Mouse (Mus musculus) forebrain, embryonic 16.5 days (tissue): ENCODE data around the gene Nudt21. TPM values are rescaled to one million over a fixed set of nuclear protein-coding genes. Genes with fewer than 3 reads are reported as not detected.

ENCODE experiments used
- ATAC-seq: fragments of 200-750 bp; cut with Nextera tagmentation; 2 replicates; pipeline ENCODE4 v1.8.0; 2017; ENCODE audit warnings: mild to moderate bottlenecking, moderate library complexity
- H3K27ac ChIP-seq: fragments of 300-500 bp; sonication (generic); 2 replicates; pipeline ENCODE4 v1.5.1; 2014; ENCODE audit warnings: low read length, control low read depth
- H3K27me3 ChIP-seq: fragments of 300-500 bp; sonication (generic); replicated peaks from 2 replicates; pipeline ENCODE4 v1.6.1; 2014; ENCODE audit warnings: low read length; ENCODE audit not compliant: control insufficient read depth, insufficient read depth
- H3K36me3 ChIP-seq: fragments of 300-500 bp; sonication (generic); 2 replicates; pipeline ENCODE4 v1.6.1; 2014; ENCODE audit not compliant: control insufficient read depth, insufficient read depth
- H3K4me1 ChIP-seq: fragments of 300-500 bp; sonication (generic); replicated peaks from 2 replicates; pipeline ENCODE4 v1.6.1; 2014; ENCODE audit warnings: low read length; ENCODE audit not compliant: control insufficient read depth, insufficient read depth
- H3K4me2 ChIP-seq: fragments of 300-500 bp; sonication (generic); 2 replicates; pipeline ENCODE4 v1.6.1; 2014; ENCODE audit warnings: mild to moderate bottlenecking, low read length, control low read depth
- H3K4me3 ChIP-seq: fragments of 300-500 bp; sonication (generic); replicated peaks from 2 replicates; pipeline ENCODE4 v1.5.1; 2014; ENCODE audit warnings: mild to moderate bottlenecking, low read length, control low read depth
- H3K9ac ChIP-seq: fragments of 300-500 bp; sonication (generic); replicated peaks from 2 replicates; pipeline ENCODE4 v1.6.1; 2014; ENCODE audit warnings: low read depth, low read length, control low read depth
- H3K9me3 ChIP-seq: fragments of 300-500 bp; sonication (generic); 2 replicates; pipeline ENCODE4 v1.6.1; 2016; ENCODE audit warnings: low read length; ENCODE audit not compliant: control insufficient read depth
- WGBS: fragments of 180-500 bp; shearing (Covaris S2); extraction: QIAGEN DNeasy Blood & Tissue Kit; methylation state at CpG from one replicate; pipeline ENCODE4 v1.1.7; 2014; 5-methylcytosine and 5-hydroxymethylcytosine counted together
- polyA plus RNA-seq: library from polyadenylated mRNA; unstranded; fragments of >200 nt; fragmentation: Nextera tagmentation; extraction: Ambion mirVana; gene quantifications from 2 replicates; pipeline ENCODE4 v1.2.1, GENCODE M21; 2015

Gene Nudt21
- polyA plus RNA-seq, 1 experiment from 2014 or later: 116 TPM

GRCm38 (mm10) chr8:93976446-93977211 lies 60.2 kb downstream of the Nudt21 start:
- H3K4me1 ChIP-seq: no peaks in the 10 kb centered on the region
- no peaks in the 10 kb centered on the region for H3K27me3 ChIP-seq
- peaks cover 33% of the 10 kb centered on the region for H3K36me3 ChIP-seq
- H3K4me2 ChIP-seq: no peak overlapping the region
- H3K4me3 ChIP-seq: no peak overlapping the region
- WGBS: 97% methylated on average over 6 of the region's 6 CpGs
- H3K27ac ChIP-seq: no peak overlapping the region
- ATAC-seq: no peak
- no peaks in the 10 kb centered on the region for H3K9me3 ChIP-seq
- H3K9ac ChIP-seq: no peak overlapping the region

- ATAC-seq: no peak
Observed at GRCm38 (mm10) chr8:93975358-93975757, 61.5 kb downstream of the Nudt21 start.

GRCm38 (mm10) chr8:93974602-93975186 lies 62.1 kb downstream of the Nudt21 start:
- ATAC-seq: no peak
- H3K27me3 ChIP-seq: no peaks in the 10 kb centered on the region
- no peak overlapping the region for H3K9ac ChIP-seq
- no peak overlapping the region for H3K4me2 ChIP-seq
- H3K27ac ChIP-seq: no peak overlapping the region
- 90% methylated on average over 11 of the region's 11 CpGs for WGBS
- no peak overlapping the region for H3K4me3 ChIP-seq
- no peaks in the 10 kb centered on the region for H3K4me1 ChIP-seq
- H3K9me3 ChIP-seq: no peaks in the 10 kb centered on the region
- peaks cover 31% of the 10 kb centered on the region for H3K36me3 ChIP-seq

More at GRCm38 (mm10) chr8:93975358-93975757, 61.5 kb downstream of the Nudt21 start:
- Histone ChIP-seq H3K4me3 (no peak overlapping the region), H3K27ac (no peak overlapping the region), H3K4me2 (no peak overlapping the region), H3K36me3 (peaks cover 36% of the 10 kb centered on the region), H3K4me1 (no peaks in the 10 kb centered on the region), H3K27me3 (no peaks in the 10 kb centered on the region), H3K9me3 (no peaks in the 10 kb centered on the region), H3K9ac (no peak overlapping the region)
- WGBS: 100% methylated on average over 2 of the region's 2 CpGs

DNA sequence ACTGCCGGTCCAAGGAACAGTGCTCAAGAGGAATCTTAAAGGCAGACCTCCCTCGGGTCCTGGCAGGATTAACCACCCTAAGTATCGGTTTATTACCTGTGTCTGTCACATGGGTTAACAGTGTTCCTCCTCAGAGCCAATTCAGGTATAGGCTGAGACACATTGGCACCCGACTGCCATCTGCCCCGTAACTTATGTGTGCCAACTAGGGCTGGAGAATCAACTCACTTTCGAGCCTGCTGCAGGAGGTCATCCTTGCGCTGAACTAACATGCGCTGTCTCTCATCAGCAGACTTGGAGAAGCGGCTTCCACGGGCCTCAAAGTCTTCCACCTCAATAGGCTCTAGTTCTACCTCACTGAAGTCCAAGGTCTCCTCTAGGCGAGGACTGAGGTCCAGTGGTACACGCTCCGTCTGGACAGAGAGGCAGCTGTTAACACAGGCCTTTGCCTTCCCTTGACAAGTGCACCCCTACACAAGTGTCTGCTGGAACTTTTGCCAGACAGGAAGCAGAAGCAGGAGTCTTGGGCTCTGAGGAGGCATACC lies 62.9 kb downstream of the Nudt21 start:
- ATAC-seq: no peak
- no peak overlapping the region for H3K4me3 ChIP-seq

GRCm38 (mm10) chr8:93972971-93973734 lies 63.7 kb downstream of the Nudt21 start:
- no peak overlapping the region for H3K4me2 ChIP-seq
- no peaks in the 10 kb centered on the region for H3K9me3 ChIP-seq
- no peak for ATAC-seq
- H3K9ac ChIP-seq: no peak overlapping the region
- no peak overlapping the region for H3K4me3 ChIP-seq
- peaks cover 30% of the 10 kb centered on the region for H3K36me3 ChIP-seq
- WGBS: 83% methylated on average over 14 of the region's 14 CpGs
- no peaks in the 10 kb centered on the region for H3K4me1 ChIP-seq
- H3K27me3 ChIP-seq: no peaks in the 10 kb centered on the region
- H3K27ac ChIP-seq: no peak overlapping the region

More for the DNA sequence above, 62.9 kb downstream of the Nudt21 start:
- H3K9ac ChIP-seq: no peak overlapping the region
- H3K9me3 ChIP-seq: no peaks in the 10 kb centered on the region
- no peak overlapping the region for H3K4me2 ChIP-seq
- H3K4me1 ChIP-seq: no peaks in the 10 kb centered on the region
- 94% methylated on average over 13 of the region's 13 CpGs for whole genome bisulfite sequencing
- H3K27ac ChIP-seq: no peak overlapping the region
- H3K36me3 ChIP-seq: peaks cover 30% of the 10 kb centered on the region
- no peaks in the 10 kb centered on the region for H3K27me3 ChIP-seq

DNA sequence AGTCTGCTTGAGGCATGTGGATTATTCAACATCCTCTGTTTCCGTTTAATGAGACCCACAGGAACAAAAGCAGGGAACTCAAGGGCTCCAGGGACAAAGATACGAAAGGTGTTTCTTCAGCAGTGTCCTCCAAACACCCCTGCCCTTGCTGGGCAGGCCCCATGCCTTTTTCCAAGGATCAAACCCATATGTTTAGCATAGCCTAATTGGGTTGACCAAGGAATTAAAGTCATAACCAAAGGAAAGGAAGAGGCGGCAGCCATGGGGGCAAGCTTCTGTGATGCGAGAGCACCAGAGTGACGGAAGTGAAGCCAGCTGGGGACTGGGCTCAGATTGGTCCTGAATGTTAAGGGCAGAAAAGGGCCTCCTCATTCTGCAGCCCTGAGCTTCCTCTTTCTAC lies 64.6 kb downstream of the Nudt21 start:
- Histone ChIP-seq H3K9me3 (no peaks in the 10 kb centered on the region), H3K4me3 (no peak overlapping the region), H3K4me2 (no peak overlapping the region), H3K27ac (no peak overlapping the region), H3K27me3 (no peaks in the 10 kb centered on the region), H3K9ac (no peak overlapping the region), H3K36me3 (peaks cover 30% of the 10 kb centered on the region), H3K4me1 (no peaks in the 10 kb centered on the region)
- WGBS: 80% methylated on average over 5 of the region's 5 CpGs
- ATAC-seq: no peak

DNA sequence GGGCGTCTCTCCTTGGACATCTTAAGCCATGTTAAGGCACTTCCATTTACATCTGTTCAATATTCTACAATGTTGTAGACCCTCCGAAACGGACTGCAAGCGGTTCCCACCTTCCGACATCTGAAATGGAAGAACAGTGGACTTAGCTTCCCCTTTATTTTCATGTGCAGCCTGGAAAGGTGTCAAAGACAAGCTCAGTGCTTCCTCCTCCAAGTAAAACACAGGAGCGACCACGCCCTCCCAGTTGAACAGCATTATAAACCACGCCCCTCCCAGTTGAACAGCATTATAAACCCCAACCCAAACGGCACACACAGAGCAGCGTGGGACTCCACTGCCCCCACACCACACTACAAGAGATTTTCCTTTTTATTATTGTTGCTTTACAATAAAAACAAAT lies 65.4 kb downstream of the Nudt21 start:
- 92% methylated on average over 10 of the region's 10 CpGs for WGBS
- peaks cover 35% of the 10 kb centered on the region for H3K36me3 ChIP-seq
- H3K27ac ChIP-seq: no peak overlapping the region
- no peaks in the 10 kb centered on the region for H3K27me3 ChIP-seq
- H3K4me3 ChIP-seq: no peak overlapping the region
- no peak overlapping the region for H3K4me2 ChIP-seq
- no peak for ATAC-seq
- no peaks in the 10 kb centered on the region for H3K4me1 ChIP-seq
- H3K9me3 ChIP-seq: no peaks in the 10 kb centered on the region
- no peak overlapping the region for H3K9ac ChIP-seq

GRCm38 (mm10) chr8:93969626-93970340 lies 67.0 kb downstream of the Nudt21 start:
- Histone ChIP-seq H3K4me3 (no peak overlapping the region), H3K9ac (no peak overlapping the region), H3K36me3 (peaks cover 42% of the 10 kb centered on the region), H3K4me2 (no peak overlapping the region), H3K9me3 (no peaks in the 10 kb centered on the region), H3K27me3 (no peaks in the 10 kb centered on the region), H3K27ac (no peak overlapping the region), H3K4me1 (no peaks in the 10 kb centered on the region)
- ATAC-seq: no peak
- WGBS: 80% methylated on average over 7 of the region's 7 CpGs
